Mouse (Mus musculus): ENCODE measurements around the gene Tmtc2. TPM values are rescaled to one million over a fixed set of nuclear protein-coding genes. Genes with fewer than 3 reads are reported as not detected.

The Tmtc2 gene
- total and polyA plus RNA-seq, 3 experiments, result not detected

DNA sequence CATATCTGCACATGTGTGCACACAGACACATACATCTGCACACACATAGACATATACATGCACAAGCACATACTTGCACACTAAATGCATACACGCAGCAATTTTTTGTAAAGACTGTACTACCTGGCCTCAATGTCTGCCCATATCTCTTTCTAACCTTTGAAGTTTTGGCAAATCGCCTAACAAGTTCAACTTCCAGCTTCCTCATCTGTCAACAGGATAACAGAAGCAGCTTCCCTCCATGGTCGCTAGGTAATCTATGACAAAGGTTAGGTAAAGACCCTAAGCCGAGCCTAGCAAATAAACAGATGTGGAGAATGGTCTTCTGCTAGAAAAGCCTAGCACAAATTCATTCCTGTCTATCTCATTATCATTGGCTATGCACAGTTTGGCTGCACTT lies 37.3 kb downstream of the Tmtc2 start:
- dilution Hi-C loops (cut with MboI; ENCODE audit: extremely low pct_ligation_motif_present, extremely low pct_unique_long_range_greater_than_20kb, low sequenced_read_pairs) (no loop called here), in situ Hi-C loops (cut with MboI; ENCODE audit: low pct_ligation_motif_present, low pct_unique_long_range_greater_than_20kb, low sequenced_read_pairs) (no loop called here)
- no peaks in the 10 kb centered on the region for H3K36me3 ChIP-seq (replicated peaks in 1 of 2; ENCODE audit: control insufficient read depth in 1 of 2, insufficient read depth in 1 of 2, low read length in 1 of 2)
- TF ChIP-seq BHLHE40 (IDR thresholded peaks at IDR 0.05; ENCODE audit: low read depth, low read length) (no peak), ETS1 (conservative IDR thresholded peaks at IDR 0.05; ENCODE audit: low read depth, low read length) (no peak), JUN (IDR thresholded peaks at IDR 0.05; ENCODE audit: insufficient read depth, low read depth, low read length) (no peak), ZKSCAN1 (IDR thresholded peaks at IDR 0.05; ENCODE audit: borderline replicate concordance, low read depth, low read length) (no peak), MAZ (IDR thresholded peaks at IDR 0.05; ENCODE audit: low read depth, low read length) (no peak), IRF4 (IDR thresholded peaks at IDR 0.05; ENCODE audit: low read depth, low read length) (no peak), SIN3A (IDR thresholded peaks at IDR 0.05; ENCODE audit: low read length) (no peak), GABPA (IDR thresholded peaks at IDR 0.05; ENCODE audit: insufficient replicate concordance, low read depth, low read length) (no peak), POLR2AphosphoS2 (IDR thresholded peaks at IDR 0.05; ENCODE audit: low read depth, low read length) (no peak), SMC3 (IDR thresholded peaks at IDR 0.05; ENCODE audit: low read depth, low read length) (no peak), ZMIZ1 (IDR thresholded peaks at IDR 0.05; ENCODE audit: low read depth, low read length) (no peak)
- H3K9me3 ChIP-seq (replicated peaks; ENCODE audit: low read length), result peaks cover 61% of the 10 kb centered on the region
- no peak overlapping the region for H3K27ac ChIP-seq (ENCODE audit: insufficient read depth, low read depth)
- no peak overlapping the region for H3K9ac ChIP-seq (ENCODE audit: insufficient read depth, low read depth)
- H3K4me3 ChIP-seq (replicated peaks in 1 of 3; ENCODE audit: low read depth in 2 of 3, low read length in 2 of 3, poor library complexity in 1 of 3), result no peak overlapping the region
- no peak overlapping the region for H3K4me2 ChIP-seq (ENCODE audit: insufficient read depth, low read depth, poor library complexity, severe bottlenecking)
- no peak for DNase-seq (ENCODE audit: extremely low read depth)
- H3K4me1 ChIP-seq (ENCODE audit: control insufficient read depth in 1 of 2, insufficient read depth in 2 of 2), result no peaks in the 10 kb centered on the region
- H3K27me3 ChIP-seq (replicated peaks), result no peaks in the 10 kb centered on the region
- no peaks in the 10 kb centered on the region for H3K79me2 ChIP-seq (replicated peaks; ENCODE audit: control insufficient read depth, extremely low read depth, insufficient read depth, poor library complexity, severe bottlenecking)

DNA sequence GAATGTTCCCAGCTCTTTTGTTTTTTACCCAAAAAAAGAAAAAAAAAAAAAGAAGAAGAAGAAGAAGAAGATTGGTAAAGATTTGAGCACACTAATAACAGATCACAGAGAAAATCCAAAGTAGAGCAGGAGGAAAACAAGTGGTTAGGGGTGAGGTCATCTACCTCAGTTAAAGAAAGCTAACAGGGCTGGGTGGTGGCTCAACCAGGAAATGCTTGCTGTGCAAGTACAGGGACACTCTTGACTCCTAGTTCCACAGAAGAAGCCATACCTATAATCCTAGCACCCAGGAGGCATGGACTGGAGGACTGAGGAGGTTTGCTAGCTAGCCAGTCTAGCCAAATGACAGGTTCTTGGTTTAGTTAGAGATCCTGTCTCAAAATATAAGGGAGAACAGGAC lies 38.4 kb downstream of the Tmtc2 start:
- TF ChIP-seq ELF1 (IDR thresholded peaks at IDR 0.05; ENCODE audit: low read depth, low read length) (no peak), CTCF (conservative IDR thresholded peaks at IDR 0.05 in 1 of 2, IDR thresholded peaks at IDR 0.05 in 1 of 2; ENCODE audit: low read depth in 2 of 2, low read length in 2 of 2) (no peak), MAZ (IDR thresholded peaks at IDR 0.05; ENCODE audit: low read depth, low read length) (no peak), NRF1 (IDR thresholded peaks at IDR 0.05; ENCODE audit: low read depth, low read length) (no peak), POLR2AphosphoS2 (IDR thresholded peaks at IDR 0.05; ENCODE audit: low read depth, low read length) (no peak), EP300 (IDR thresholded peaks at IDR 0.05; ENCODE audit: low read length) (no peak), MAX (IDR thresholded peaks at IDR 0.05; ENCODE audit: low read length) (no peak), USF2 (conservative IDR thresholded peaks at IDR 0.05; ENCODE audit: low read depth, low read length) (no peak)
- no peaks in the 10 kb centered on the region for H3K79me2 ChIP-seq (replicated peaks; ENCODE audit: control insufficient read depth, extremely low read depth, insufficient read depth, poor library complexity, severe bottlenecking)
- no peak overlapping the region for H3K27ac ChIP-seq (ENCODE audit: insufficient read depth, low read depth)
- DNase-seq (ENCODE audit: extremely low read depth), result no peak
- H3K9me3 ChIP-seq (replicated peaks; ENCODE audit: low read length), result peaks cover 56% of the 10 kb centered on the region
- dilution Hi-C loops (cut with MboI; ENCODE audit: extremely low pct_ligation_motif_present, extremely low pct_unique_long_range_greater_than_20kb, low sequenced_read_pairs), result no loop called here
- in situ Hi-C loops (cut with MboI; ENCODE audit: low pct_ligation_motif_present, low pct_unique_long_range_greater_than_20kb, low sequenced_read_pairs), result no loop called here
- no peaks in the 10 kb centered on the region for H3K36me3 ChIP-seq (replicated peaks in 1 of 2; ENCODE audit: control insufficient read depth in 1 of 2, insufficient read depth in 1 of 2, low read length in 1 of 2)
- no peaks in the 10 kb centered on the region for H3K4me1 ChIP-seq (ENCODE audit: control insufficient read depth in 1 of 2, insufficient read depth in 2 of 2)
- H3K9ac ChIP-seq (ENCODE audit: insufficient read depth, low read depth), result no peak overlapping the region
- H3K27me3 ChIP-seq (replicated peaks), result no peaks in the 10 kb centered on the region
- H3K4me2 ChIP-seq (ENCODE audit: insufficient read depth, low read depth, poor library complexity, severe bottlenecking), result no peak overlapping the region
- no peak overlapping the region for H3K4me3 ChIP-seq (replicated peaks in 1 of 3; ENCODE audit: low read depth in 2 of 3, low read length in 2 of 3, poor library complexity in 1 of 3)

Measured in CH12.LX (cell line).